Mouse (Mus musculus) thymus, adult 2 months (tissue): Measurements from ENCODE around the gene Dbndd1.

Source experiments
- CTCF ChIP-seq: fragments of 200-500 bp; IDR thresholded peaks from 2 replicates; pipeline ENCODE4 v1.5.1; 2012; ENCODE audit warnings: mild to moderate bottlenecking, control low read depth, low read length, moderate library complexity, borderline replicate concordance; ENCODE audit not compliant: control insufficient read depth, poor library complexity, insufficient read depth; ENCODE audit errors: extremely low read depth
- POLR2A ChIP-seq: fragments of 200-500 bp; IDR thresholded peaks from 2 replicates; pipeline ENCODE4 v1.6.1; 2012; ENCODE audit warnings: mild to moderate bottlenecking, low read length, control low read depth, moderate library complexity; ENCODE audit not compliant: control insufficient read depth, poor library complexity, insufficient read depth; ENCODE audit errors: extremely low read depth

DNA sequence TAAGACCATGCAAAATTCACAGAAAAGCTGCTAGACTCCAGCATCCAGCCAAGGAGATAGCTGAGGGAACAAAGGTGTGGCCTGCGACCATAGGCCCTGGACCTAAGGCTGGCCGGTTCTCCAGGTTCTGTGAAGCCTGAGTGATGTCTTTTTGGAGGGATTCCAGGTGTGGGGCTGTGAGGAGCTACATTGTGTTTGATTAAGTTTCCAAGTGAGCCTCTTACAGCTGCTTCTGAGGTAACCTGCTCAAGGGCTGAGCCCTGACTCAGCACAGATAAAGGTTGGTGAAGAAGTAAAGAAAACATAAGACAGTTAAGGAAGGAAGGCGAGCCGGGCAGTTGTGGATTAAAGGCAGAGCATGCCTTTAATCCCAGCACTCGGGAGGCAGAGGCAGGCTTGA is 13.1 kb downstream of the Dbndd1 start:
- no peak for TF ChIP-seq CTCF
- no peak for TF ChIP-seq POLR2A
